Mouse (Mus musculus): ENCODE measurements around the gene Prrxl1.

GRCm38 (mm10) chr14:32572519-32572918 is 26.7 kb upstream of the Prrxl1 start:
- TF ChIP-seq TCF12 (IDR thresholded peaks at IDR 0.05; ENCODE audit: insufficient read depth, poor library complexity, severe bottlenecking) (no peak), POLR2A (IDR thresholded peaks at IDR 0.05; ENCODE audit: insufficient read length, low read depth) (no peak), MYOD1 (IDR thresholded peaks at IDR 0.05; ENCODE audit: control insufficient read depth in 1 of 3, insufficient read length in 2 of 3, low read depth in 2 of 3) (no peak), MAX (IDR thresholded peaks at IDR 0.05; ENCODE audit: low read depth) (no peak), CEBPB (IDR thresholded peaks at IDR 0.05; ENCODE audit: insufficient read depth, poor library complexity, severe bottlenecking) (no peak), E2F4 (IDR thresholded peaks at IDR 0.05; ENCODE audit: insufficient read depth) (no peak), USF1 (IDR thresholded peaks at IDR 0.05; ENCODE audit: low read depth) (no peak), TCF3 (IDR thresholded peaks at IDR 0.05; ENCODE audit: insufficient read length, low read depth) (no peak), POLR2AphosphoS2 (IDR thresholded peaks at IDR 0.05; ENCODE audit: insufficient read length, low read depth) (no peak)
